Mouse (Mus musculus) left cerebral cortex, postnatal 4 days (tissue): Measurements from ENCODE around the gene Spcs2. TPM values are rescaled to one million over a fixed set of nuclear protein-coding genes. Genes with fewer than 3 reads are reported as not detected.
"Not testable (repeated sequence)": the region's sequence is repeated elsewhere in the genome, so short reads cannot be mapped to it uniquely, and the experiment has no call there.

Experiments used
- DNase-seq: peaks from one replicate; pipeline ENCODE4 v3.0.0-alpha.2; 2022
- intact Hi-C: fragments of 180-260 bp; cut with DNase I; formaldehyde crosslinking; loops from one replicate; pipeline ENCODE4 v1.15.1; 2025
- total RNA-seq, 2 experiments: library from RNA; stranded (reverse); gene quantifications; 2 replicates each; pipeline ENCODE4 v1.2.3; 2021

Gene Spcs2
- total RNA-seq, 2 experiments from 2014 or later, result 83.1 to 90.7 TPM

DNA sequence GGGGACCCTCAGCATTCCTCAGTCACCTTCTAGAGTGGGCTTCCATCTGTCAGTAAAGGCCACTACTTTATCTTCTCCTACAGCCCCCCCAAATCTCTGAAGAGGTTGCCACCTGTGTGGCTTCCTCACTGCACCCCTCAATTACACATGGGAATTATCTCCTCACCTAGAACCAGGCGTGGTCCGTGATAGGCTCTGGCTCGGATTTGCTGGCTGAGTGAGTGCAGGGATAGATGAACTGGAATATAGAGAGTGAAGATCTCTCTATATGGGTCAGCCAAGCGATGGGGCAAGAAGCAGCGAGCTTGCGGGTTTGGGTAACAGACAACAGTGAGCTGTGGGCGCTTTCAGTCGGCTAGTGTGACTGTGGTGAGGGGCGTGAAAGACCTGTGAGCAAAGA, 37.8 kb downstream of the Spcs2 start:
- intact Hi-C loops, result no loop called here

DNA sequence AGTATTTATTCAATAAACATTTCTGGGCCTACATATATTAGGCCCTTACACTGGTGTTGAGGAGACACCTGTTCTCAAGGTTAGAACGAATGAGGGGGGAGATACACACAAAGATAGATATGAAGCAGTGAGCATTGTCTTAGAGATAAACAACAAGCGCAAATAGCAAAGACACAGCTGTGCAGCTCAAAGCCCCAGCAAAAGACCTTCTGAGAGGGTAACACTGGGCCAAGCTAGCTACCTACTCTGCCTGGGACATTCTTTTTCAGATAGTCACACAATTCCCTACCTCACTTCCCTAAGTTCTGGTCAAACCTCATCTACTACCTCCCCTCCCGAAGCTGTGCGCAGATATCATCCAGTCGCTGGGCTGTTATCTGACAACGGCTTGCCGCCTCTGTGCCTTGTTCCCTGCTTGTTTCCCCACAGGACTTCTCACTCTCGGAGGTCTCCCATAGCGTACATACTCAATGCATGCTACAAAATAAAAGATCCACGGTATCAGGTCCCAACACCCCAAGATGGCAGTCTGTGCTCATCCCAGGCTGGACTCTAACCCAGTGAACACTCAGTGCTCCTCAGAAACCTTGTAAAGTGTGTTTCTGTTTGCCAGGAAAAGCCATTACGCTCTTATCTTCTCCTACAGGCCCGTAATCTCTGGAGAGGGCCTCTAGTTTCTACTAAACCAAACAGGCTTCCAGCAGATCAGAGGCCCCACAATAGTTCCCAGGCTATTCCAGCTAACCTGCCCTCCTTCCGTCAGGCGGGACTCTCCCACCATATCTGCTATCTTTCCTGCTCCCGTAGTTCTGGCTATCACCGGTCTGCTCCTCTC, 38.4 kb downstream of the Spcs2 start:
- no peak for DNase-seq
- intact Hi-C loops, result no loop called here

More for the DNA sequence above, 37.8 kb downstream of the Spcs2 start:
- DNase-seq, result no peak

- DNase-seq, result no peak
- intact Hi-C loops, result no loop called here
Measured at GRCm38 (mm10) chr7:99823045-99823663, 40.1 kb downstream of the Spcs2 start.

DNA sequence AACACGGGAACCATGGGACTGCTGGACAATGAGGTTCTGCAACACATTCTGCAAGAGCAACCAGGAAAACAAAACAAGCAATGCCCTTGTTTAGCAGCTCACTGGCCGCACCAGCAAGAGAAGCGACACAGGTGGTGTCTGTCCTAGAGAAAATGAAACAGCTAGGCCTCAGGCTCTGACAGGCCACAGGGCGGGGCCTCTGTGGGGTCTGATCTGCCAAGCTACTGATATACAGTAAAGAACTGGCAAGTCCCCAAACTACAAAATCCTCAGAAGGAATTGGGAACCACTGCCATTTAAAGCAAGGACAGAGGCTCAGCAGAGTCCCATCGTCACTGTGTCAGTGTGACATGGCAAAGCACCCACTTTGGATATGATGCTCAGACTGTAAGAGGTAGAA, 40.8 kb downstream of the Spcs2 start:
- intact Hi-C loops, result no loop called here
- no peak for DNase-seq

DNA sequence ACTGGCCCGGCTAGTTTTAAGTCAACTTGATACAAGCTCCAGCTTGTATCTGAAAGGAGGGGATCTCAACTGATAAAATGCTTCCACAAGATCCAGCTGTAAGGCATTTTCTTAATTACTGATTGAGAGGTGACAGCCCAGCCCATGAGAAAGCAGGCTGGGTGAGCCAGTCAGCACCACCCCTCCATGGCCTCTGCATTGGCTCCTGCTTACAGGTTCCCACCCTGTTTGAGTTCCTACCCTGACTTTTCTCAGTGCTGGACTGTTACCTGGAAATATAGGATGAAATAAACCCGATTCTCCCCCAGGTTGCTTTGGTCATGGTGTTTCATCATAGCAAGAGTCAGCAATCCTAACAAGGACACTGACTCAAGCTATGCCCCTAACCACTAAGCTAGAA, 41.3 kb downstream of the Spcs2 start:
- intact Hi-C loops, result no loop called here
- DNase-seq, result no peak

- not testable (repeated sequence) for DNase-seq
Measured at GRCm38 (mm10) chr7:99818181-99818725, 45.0 kb downstream of the Spcs2 start.

GRCm38 (mm10) chr7:99813394-99813793, 49.9 kb downstream of the Spcs2 start:
- DNase-seq, result peak; percentile 23
- intact Hi-C loops, result no loop called here

More at GRCm38 (mm10) chr7:99818181-99818725, 45.0 kb downstream of the Spcs2 start:
- intact Hi-C loops, result not testable (repeated sequence)

- intact Hi-C loops, result no loop called here
- DNase-seq, result no peak
Measured at GRCm38 (mm10) chr7:99811661-99812060, 51.6 kb downstream of the Spcs2 start.

DNA sequence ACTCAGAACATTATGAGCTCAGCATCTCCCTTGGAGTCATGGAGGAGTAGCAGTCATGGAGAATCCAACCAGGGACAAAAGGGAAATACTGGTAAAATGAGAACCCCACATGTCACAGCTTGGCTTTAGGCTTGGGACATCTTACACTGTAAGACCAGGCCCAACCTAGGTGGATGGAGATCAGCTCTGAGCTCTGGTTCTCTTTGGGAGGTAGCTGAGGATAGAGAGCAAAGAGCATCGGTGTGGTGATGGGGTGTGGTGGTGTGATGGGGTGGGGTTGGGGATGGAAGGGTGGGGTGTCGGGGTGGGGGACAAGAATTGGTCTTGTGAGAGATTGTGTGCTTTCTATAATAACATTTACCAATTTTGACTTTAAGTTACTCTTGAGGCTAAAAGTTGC, 52.4 kb downstream of the Spcs2 start:
- intact Hi-C loops, result no loop called here
- no peak for DNase-seq

- intact Hi-C loops, DNase-seq: not testable (repeated sequence)
Measured at GRCm38 (mm10) chr7:99807043-99807442, 56.2 kb downstream of the Spcs2 start.

GRCm38 (mm10) chr7:99805340-99805739, 57.9 kb downstream of the Spcs2 start:
- DNase-seq, result no peak
- intact Hi-C loops, result no loop called here

GRCm38 (mm10) chr7:99804033-99804432, 59.2 kb downstream of the Spcs2 start:
- DNase-seq, intact Hi-C loops: not testable (repeated sequence)

DNA sequence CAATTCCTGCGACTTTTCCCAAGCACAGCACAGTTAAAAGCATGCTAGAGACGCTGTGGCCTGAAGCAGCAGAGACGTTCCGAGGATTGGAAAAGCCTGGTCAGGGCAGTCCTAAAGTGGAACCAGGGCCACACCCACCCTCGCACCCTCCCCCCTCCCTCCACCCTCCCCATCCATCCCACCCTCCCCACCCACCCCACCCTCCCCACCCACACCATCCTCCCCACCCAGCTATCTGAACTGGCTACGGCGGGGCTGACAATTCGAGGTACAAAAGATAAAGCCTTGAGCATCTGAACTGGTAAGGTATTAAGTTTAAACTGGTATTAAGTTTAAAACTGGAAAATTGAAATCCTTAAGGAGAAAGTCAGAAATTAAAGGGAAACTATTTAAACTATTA, 59.7 kb downstream of the Spcs2 start:
- no peak for DNase-seq
- intact Hi-C loops, result no loop called here

- no peak for DNase-seq
- intact Hi-C loops, result loop anchor here (2.0 to 5.0 kb wide), 2 partner anchors 180 to 297 kb away; no protein-coding TSS in a partner anchor
Measured at GRCm38 (mm10) chr7:99799118-99799517, 64.1 kb downstream of the Spcs2 start.

- intact Hi-C loops, result loop anchor here (2.0 to 5.0 kb wide), 2 partner anchors 179 to 296 kb away; no protein-coding TSS in a partner anchor
- peak; percentile 49 for DNase-seq
Measured at GRCm38 (mm10) chr7:99797911-99798647, 65.2 kb downstream of the Spcs2 start.

DNA sequence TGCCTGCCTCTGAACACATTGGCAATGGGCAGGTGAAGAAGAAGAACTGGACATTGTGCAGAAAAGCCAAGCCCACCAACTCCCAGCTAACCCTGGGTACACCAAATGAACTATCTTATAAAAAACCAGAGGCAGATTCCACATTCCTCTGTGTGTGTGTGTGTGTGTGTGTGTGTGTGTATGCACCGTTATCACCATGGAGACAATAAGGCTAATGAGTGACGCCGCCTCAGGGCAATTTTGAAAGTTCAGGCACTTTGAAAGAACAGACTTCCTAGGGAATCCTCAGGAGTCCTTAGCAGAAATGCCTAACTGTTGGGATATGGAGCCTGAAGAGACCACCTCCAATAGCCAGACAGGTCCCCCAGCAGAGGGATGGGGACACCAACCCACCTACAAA, 66.0 kb downstream of the Spcs2 start:
- intact Hi-C loops, result loop anchor here (5.0 kb wide), 1 partner anchor 295 kb away; no protein-coding TSS in a partner anchor
- no peak for DNase-seq

DNA sequence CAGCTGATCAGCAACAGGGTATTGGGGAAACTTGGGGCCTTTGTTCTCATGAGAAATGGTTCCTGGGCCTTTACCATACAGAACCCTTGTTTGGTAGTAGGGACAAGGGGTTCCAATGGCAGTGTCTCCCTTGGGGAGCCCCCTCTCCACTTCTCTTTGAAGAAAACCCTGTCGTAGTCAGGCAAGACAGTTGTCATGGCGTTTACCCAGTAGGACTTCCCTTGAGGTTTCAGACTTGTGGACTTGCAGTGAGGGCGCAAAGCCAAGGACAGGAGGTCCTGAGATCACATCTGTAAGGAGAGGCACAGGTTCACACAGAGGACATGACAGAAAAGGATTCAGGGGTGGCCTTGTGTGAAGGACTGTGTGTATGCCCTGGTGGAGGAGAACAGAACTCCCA, 66.8 kb downstream of the Spcs2 start:
- intact Hi-C loops, result loop anchor here (5.0 kb wide), 1 partner anchor 294 kb away; no protein-coding TSS in a partner anchor
- no peak for DNase-seq

DNA sequence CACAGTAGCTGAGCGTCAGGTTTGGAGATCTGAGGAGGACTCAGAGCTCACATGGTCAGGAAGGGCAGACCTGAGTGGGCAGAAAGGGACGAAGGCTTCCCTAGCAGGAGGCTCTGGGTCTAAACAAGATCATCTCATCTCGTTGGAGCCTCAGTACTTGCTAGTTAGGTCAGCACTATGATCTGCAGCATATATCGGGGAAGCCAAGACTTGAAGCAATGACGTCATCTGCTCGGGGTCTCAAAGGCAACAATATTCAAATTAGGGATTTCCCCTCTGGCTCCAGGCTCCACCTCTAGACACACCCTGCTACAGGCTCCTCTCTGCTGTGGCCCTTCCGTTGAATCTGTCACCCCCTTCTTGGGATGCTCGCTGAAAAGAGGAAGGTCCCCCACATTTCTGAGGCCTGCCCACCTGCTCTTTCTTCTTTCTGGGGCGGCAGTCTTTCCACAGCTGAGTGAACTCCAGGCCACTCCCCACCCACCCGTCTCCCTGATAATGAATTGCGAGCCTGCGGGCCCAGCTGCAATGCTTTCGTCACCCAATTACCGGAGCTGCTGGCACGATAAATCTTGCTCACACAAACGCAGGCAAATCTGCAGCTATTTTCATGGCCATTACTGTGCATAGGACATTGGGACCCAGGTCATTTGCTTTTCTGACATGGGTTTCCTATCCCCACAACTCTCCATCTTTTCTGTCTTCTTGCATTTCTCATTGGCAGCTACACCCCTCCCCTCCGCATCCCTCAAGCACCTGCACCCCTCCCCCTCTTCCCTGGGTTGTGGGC, 67.9 kb downstream of the Spcs2 start:
- DNase-seq, result no peak

DNA sequence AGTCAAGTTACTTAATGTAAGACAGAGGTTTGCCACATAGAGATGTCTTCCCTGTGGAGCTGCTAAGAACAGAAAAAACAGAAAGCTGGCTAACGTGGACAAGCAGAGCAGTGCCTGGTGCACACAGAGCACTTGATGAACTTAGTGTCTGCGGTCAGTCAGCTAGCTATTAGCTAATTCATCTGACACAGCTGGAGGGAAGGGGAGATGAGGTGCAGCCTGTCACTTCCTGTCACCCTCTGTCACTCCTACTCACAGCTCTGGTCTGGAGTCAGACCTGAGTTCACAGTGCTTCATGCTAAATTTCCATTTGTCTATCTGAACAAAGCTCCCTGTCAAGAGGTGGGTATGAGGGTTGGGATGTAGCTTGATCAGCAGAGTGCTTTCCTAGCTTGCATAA, 69.2 kb downstream of the Spcs2 start:
- intact Hi-C loops, result no loop called here
- DNase-seq, result no peak

More for the DNA sequence above, 67.9 kb downstream of the Spcs2 start:
- intact Hi-C loops, result loop anchor here (5.0 kb wide), 1 partner anchor 293 kb away; no protein-coding TSS in a partner anchor

DNA sequence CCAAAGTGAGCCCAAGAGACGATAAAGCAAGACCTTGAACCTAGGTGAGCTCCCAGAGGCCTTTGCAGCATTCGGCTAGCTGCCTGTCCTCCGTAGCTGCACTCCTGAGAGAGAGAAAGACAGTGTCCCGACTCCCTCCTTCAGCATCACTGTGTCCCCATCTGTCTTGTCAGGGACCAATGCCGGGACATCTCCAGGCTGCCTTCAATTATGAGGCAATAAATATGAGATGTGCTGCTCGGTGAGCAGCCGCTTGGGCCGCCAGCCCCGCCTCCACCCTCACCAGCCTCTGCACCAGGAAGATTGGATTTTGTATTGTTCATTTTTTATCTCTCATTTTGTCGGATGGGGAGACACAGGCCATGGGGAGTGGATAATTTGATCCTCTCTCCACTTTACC, 72.4 kb downstream of the Spcs2 start:
- no peak for DNase-seq
- intact Hi-C loops, result no loop called here
